Mouse (Mus musculus): ENCODE results near the gene Gins1.

DNA sequence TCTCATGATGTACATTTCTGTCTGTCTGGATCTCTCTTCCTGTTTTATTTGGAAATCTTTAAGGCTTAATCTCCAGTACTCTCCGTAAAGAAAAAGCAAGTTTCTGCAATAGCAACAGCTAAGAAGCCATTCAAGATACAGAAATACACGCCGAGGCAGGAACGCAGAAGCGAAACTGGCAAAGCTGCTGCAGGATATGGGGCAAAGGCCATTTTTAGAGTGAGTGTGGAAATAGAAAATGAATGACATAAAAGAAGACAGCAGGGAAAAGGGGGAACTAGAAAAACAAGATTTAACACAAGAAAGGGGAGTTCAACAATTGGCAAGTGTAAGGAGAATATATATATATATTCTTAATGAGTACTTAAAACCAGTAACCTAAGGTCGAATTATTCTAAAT, 16.5 kb downstream of the Gins1 start:
- TF ChIP-seq POLR2A (IDR thresholded peaks at IDR 0.05; ENCODE audit: insufficient read length, low read depth) (no peak), E2F4 (IDR thresholded peaks at IDR 0.05; ENCODE audit: insufficient read depth) (no peak), CEBPB (IDR thresholded peaks at IDR 0.05; ENCODE audit: insufficient read depth, poor library complexity, severe bottlenecking) (no peak), POLR2AphosphoS2 (IDR thresholded peaks at IDR 0.05; ENCODE audit: insufficient read length, low read depth) (no peak), TCF12 (IDR thresholded peaks at IDR 0.05; ENCODE audit: insufficient read depth, poor library complexity, severe bottlenecking) (no peak), MYOG (IDR thresholded peaks at IDR 0.05; ENCODE audit: control insufficient read depth in 1 of 3, insufficient read depth in 1 of 3, insufficient read length in 2 of 3, low read depth in 2 of 3) (no peak), MAX (IDR thresholded peaks at IDR 0.05; ENCODE audit: low read depth) (no peak), REST (IDR thresholded peaks at IDR 0.05; ENCODE audit: insufficient read depth, insufficient read length) (no peak), USF1 (IDR thresholded peaks at IDR 0.05; ENCODE audit: low read depth) (no peak), MYOD1 (IDR thresholded peaks at IDR 0.05; ENCODE audit: control insufficient read depth in 1 of 3, insufficient read length in 2 of 3, low read depth in 2 of 3) (no peak)

Measured in myocyte (in vitro differentiated cells).